Mouse (Mus musculus): ENCODE results near the gene Ldha.
"Not testable (repeated sequence)": the region's sequence is repeated elsewhere in the genome, so short reads cannot be mapped to it uniquely, and the experiment has no call there.

Ldha gene

DNA sequence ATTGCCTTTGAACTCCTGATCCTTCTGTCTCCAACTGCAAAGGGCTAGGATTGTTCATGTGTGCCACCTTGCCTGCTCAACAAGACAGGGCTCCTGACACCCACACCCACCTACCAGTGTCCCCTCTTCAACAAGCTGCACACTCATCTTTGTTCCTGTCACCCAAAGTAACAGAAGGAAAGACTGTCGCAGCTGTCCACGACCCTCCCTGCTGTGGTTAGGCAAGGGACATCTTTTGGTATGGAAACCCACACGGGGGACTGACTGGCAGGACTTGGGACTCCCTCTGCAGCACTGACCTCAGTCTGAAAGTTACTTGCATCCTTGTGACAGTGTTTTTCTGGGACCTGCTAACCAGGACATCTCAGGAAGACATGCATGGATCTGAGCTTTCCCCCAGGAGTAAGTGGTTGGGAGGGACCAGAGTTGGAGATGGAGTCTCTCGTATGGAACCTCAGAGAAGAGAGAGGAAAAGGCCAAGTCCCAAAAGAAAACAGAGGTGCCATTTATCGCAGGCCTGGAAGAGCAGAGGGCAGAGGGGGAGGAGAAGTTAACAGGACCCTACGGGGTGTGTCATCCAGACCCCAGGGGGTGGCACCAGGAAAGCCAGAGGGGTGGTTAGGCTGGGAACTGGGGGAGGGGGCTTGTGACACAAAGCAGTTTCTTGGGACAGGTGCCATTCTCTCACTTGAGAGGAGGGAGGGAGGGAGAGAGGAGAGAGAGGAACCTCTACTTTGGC lies at the start of gene Ldha:
Ldha (plus strand) TSS at position 689 of the 739 bp plus-strand sequence.
- DNase-seq, result no peak

- DNase-seq, result no peak
Measured at GRCm38 (mm10) chr7:46793871-46794270, 47.4 kb upstream of the Ldha start.

DNA sequence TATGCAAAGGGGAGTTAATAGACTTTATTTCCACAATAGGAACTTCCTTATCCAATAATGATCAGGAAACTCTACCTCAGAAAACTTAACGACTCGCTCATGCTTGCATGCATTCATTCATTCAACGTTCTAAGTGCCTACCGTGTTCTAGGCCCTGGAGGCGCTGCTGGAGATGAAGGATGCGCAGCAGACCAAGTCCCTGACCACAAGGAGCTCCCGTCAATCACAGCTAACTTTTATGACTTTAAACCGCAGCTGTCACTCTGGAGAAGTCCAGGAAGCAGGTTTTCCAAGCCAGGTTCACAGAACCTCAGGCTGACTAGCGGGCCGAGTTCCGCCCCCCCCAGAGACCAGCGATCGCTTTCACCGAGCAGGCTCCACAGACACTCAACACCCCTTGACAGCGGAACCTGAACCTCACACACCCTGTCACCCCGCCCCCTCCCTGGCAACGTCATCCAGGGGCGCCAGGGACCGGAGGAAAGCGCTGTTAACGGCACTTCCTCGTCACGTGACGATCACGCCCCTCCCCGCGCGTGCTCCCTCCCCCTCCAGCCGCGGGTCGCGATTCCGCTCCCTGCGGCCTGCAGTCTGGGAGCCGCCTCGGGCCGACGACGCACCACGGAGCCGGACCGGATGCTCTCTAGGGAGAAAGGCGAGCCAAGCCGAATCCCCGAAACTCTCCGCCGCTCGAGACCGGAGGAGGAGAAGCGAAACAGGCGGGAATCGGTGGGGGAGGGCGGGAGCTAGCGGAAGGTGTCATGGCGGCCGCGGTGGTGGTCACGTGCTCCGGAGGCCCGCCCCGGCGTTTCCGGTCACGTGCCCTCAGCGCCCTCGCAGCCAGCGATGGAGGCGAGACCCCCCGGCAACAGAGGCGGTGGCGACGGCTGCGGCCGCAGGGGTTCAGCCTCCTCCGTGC lies 45.7 kb upstream of the Ldha start, which contains the start of the genes Hps5 and Gtf2h1:
Hps5 (minus strand) TSS at position 778 of the 919 bp plus-strand sequence.
Gtf2h1 (plus strand) TSS at position 817 of the 919 bp plus-strand sequence.
- peak; percentile 99 for DNase-seq

DNA sequence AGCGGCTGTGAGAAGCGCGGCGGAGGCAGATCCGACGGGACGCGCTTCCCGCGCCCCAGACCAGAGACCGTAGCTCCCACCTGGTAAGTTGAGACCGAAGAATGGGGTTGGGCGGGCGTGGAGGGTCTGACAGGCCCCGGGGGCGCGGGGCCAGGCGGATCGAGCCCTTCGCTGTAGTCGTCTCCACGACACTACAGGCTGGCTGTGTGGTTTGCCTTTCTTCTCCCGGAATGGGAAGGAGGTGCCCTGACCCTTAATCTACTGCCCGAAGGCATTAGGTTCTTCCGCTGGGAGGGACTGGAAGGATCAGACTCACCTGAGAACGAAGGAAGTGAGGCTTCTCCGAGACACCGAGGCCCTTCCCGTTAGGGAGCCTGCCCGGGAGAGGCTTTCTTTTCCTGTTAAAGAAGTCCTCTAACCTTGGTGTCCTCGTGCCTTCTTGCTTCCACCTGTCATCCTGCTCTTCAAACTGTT lies 45.0 kb upstream of the Ldha start:
- no peak for DNase-seq

DNA sequence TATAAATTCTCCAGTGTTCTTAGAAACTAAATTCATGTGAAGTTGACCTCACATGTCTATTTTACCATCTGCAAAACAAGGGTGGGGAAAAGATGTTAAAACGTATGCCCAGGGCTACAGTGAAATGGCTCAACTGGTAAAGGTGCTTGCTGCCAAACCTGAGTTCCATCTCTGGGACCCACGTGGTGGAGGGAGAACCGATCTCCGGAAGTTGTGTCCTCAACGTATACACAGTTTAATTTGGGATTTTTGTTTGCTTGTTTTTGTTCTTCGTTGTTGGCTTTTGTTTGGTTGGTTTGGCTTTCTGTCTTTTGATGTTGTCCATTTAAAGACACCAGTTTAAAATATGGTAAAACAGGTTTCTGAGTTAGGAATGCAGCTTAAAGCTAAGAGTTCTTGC lies 44.5 kb upstream of the Ldha start:
- no peak for DNase-seq

- DNase-seq, result no peak
Measured at GRCm38 (mm10) chr7:46810325-46810724, 30.9 kb upstream of the Ldha start.

DNA sequence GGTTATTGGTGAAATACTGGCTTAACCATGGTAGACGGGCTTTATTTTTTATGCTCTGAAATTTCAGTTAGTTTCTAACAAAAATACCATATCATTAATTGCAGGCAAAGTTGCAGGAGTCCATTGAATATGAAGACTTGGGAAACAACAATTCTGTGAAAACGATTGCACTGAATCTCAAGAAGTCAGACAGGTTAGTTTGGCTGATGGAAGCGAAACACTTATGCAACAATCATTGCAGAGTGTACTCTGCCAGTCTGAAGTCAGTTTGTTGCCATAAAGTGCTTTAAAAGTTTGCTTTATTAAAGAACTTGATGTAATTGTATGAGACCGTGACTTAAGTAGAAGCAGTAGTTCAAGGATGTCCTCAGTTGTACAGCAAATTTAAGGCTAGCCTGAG lies 27.3 kb upstream of the Ldha start:
- no peak for DNase-seq

- peak; percentile 59 for DNase-seq
Measured at GRCm38 (mm10) chr7:46820876-46821632, 20.2 kb upstream of the Ldha start.

DNA sequence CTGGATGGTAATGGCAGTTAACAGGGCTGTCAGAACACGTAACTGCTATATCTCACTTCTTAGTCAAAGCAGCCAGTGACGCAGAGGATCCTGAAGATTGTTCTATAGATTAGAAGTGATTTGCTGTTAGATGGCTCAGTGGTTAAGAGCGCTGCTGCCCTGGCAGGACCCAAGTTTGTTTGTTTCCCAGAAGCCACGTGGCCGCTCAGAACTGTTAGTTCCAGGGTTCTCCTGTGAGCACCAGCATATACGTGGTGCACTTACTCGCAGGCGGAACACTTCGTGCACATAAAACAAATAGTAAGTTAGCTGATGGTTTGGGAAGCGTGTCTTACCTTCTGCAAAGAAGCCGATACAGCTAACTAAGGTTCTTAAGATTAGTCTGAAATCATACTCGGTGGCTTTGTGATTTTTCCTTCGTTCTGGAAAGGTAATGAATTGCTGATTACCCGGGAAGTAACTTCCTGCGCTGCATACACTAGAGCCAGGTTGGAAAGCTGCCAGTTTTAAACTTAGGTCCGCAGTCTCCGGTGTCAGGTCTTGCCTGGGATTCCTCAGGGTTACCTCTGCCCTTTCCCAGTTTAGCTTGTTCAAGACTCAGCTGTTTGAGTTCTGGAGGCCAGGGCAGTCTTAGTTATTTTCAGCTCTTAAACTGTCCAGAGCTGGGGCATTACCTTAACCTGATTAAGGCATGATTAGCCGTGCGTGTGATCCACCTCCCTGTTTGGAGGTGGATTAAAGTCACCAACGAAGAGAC lies 14.1 kb upstream of the Ldha start:
- peak; percentile 60 for DNase-seq

DNA sequence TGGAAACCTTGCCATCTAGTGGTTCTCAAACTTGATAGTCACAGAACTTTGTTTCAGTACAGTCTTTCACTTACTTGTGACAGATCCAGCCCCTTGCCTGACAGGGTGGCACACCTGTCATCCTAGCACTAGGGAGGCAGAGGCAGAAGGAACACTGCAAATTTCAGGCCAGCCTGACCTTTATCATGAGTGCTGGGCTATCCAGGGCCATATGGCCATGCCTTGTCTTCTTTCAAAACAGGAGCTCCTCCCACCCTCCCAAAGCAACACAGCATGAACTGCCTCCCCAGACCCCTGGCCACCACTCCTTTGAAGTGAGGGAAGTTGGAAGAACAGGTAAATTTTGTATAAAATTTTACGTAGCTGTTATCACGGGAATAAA lies 13.5 kb upstream of the Ldha start:
- DNase-seq, result no peak

DNA sequence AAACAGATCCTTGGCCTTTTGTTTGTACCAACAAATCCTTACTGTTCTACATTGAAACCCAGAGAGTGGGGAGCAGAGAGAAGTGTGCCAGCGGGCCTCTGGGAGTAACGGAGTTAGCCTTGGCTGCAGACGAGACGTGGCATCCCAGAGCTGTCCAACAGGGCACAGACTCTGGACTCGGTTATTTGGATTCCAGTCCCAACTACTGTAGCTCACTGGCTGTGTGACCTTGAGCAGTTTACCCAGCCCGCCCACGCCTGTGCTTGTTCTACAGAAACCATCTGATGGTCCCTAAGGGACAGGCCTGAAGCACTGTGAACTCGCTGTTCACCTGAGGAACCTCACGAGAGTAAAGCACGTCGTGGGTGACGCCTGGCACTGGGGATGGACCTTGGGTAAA lies 11.4 kb upstream of the Ldha start:
- peak; percentile 52 for DNase-seq

DNA sequence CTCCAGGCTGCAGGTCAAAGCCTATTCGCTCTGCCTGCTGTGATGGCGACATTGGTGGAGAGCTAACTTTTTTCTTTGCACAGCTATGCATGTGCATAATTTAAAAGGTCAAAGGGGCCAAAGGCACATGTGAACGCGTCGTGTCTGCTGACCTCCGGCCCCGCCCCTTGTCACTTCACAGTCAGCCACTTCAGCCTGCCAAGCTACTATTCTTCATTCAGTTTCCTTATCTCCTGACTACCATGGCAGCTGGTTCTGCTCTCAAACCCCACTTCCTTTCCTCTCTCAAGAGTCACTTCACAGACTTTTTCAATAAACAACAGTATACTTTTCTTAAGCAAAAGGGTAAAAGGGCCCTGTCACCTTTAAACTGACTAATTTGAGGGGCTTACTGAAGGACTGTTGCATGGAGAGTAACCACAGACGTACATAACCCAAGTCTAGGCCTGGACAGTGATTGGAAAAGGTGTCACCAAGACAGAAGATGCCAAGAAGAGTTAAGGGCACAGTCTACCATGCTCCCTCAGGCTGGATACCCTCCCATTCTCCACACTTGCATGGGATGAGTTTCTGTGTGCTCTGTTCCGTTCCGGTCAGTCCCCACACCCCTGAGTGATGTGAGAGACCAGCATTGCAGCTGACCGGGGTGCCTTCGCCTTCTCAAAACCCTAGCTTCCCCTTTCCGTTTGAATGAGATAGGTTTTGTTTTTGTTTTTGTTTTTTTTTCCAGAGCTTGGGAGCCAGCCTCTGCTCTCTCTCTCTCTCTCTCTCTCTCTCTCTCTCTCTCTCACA lies 10.3 kb upstream of the Ldha start:
- no peak for DNase-seq

- DNase-seq, result no peak
Measured at GRCm38 (mm10) chr7:46831693-46832092, 9.6 kb upstream of the Ldha start.

DNA sequence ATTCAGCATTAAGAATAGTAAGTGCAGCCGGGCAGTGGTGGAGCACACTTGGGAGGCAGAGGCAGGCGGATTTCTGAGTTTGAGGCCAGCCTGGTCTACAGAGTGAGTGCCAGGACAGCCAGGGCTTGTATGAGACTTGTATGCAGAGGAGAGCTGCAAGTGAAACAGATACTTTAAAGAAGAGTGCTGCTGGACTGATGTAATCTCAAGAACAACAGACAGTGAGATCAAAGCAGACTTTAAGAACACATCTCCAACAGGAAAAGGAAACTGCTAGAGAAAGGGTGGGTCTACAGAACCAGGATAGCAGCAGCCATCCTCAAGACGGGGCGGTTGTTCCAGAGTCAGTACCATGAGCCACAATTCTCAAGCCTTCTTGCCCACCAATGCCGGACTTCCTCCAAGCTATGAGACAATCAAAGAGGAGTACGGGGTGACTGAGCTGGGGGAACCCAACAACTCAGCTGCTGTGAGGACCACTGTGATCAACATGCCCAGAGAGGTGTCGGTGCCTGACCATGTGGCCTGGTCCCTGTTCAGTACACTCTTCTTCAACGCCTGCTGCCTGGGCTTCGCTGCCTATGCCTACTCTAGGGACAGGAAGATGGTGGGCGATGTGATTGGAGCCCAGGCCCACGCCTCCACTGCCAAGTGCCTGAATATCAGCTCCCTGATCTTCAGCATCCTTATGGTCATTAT lies 9.0 kb upstream of the Ldha start:
- not testable (repeated sequence) for DNase-seq

DNA sequence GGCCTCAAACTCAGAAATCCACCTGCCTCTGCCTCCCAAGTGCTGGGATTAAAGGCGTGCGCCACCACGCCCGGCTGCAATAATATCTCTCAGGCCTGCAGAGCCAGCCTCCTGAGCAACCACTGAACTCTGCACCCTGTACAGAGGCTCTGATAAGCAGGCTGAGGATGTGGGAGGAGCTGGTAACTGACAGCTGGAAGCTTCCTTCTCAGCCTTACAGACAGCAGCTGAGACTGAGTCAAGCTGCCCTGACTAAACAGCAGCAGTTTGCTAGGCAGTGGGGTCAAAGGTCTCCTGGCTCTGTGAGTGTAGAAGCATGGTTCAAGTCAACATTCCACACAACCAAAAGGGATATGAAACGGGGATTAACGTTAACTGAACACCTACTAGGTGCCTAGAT lies 8.0 kb upstream of the Ldha start:
- DNase-seq, result peak; percentile 76

GRCm38 (mm10) chr7:46833670-46834255 lies 7.5 kb upstream of the Ldha start:
- DNase-seq, result no peak

DNA sequence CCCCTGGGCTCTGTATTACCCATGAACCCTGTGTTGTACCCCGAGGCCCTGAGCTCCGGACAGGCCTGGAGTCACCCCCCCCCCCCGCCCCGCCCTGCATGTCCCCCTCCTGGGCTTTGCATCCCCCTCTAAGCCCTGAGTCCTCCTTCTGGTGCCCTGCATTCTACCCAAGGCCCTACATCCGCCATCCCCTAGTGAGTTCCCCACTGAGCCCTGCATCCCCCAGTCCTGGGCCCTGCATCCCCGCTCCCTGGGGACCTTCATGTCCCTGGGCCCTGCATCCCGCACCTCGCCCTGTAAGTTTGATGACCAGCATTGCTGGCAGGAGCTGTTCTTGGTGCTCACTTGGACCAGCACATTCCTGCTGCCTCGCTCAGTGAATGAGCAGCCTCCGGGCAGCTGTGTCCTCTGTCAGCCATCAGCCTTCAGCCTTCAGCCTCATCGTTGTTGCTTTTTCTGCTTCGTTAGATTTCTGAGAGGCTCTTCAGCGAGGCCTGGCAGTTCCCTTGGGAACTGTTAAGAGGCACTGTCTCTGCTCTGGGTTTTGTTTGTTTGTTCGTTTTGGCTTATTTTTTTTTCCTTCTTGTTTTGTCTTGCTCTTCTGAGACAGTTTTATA lies 6.2 kb upstream of the Ldha start:
- DNase-seq, result no peak

DNA sequence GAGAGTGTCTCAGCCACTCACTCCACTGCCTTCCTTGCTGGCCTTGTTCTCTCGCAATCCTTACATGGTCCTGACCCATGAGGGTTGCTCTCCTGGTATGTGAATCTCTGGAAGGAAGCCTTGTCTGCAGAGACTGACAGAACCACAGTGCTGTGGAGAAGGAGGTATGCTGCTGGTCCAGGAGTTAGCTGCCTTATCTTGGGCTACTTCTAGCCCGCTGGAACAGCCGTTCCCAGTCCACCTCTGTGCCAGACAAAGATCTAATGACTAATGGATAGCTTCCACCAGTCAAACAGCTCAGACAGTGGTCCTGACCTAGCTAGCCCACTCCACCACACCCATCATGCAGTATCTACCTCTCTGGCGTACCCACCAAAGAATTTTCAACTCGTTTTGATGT lies 4.9 kb upstream of the Ldha start:
- DNase-seq, result no peak

- DNase-seq, result no peak
Measured at GRCm38 (mm10) chr7:46837073-46837472, 4.2 kb upstream of the Ldha start.
